Mouse (Mus musculus) cerebellum, adult 9-11 months (tissue): ENCODE results near the gene Afap1.

Experiments
- DNase-seq: peaks from one replicate; pipeline ENCODE4 v3.0.0; 2022

Afap1 gene

GRCm38 (mm10) chr5:35893093-35893804, at the start of gene Afap1:
Afap1 (plus strand) TSS chr5:35893319.
- DNase-seq = peak; percentile 99

DNA sequence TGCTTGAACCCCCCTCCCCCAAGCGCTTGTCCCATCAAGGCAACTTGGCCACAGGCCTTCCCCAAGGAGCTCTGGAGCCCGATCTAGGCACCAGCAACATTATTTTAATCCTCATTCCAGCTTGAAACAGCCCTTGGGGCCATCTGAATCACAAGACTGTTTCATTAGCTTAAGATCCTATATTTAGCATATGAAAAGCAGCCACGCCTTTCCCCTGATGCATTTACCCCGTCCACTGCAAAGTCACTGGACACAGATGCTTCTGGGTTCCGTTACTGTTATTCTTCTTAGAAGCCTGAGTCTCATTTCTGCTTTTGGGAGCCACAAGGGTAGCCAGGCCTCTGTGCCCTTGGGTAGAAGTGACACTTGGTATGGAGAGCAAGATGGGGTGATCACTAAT, 41.6 kb upstream of the Afap1 start:
- DNase-seq = no peak

- no peak for DNase-seq
Observed at GRCm38 (mm10) chr5:35853463-35853862, 39.7 kb upstream of the Afap1 start.

DNA sequence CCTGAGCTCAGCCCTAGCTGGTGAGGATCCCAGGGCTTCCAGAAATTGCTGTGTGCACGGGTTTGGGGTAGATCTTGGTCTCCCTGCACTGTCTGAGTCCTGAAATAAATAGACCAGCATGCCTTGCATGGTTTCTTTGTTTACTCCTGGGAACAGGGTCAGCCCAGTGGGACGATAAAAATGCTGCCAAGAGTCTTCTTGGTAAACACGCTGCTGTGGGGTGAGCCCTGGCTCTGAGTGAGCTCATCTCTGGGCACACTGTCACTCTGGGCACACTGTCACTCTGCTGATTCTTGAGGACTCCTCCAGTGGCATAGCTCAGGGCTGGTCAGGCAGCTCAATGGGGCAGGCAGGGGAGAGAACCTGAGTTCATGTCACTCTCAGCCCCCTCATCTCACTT, 36.9 kb upstream of the Afap1 start:
- peak; percentile 56 for DNase-seq

DNA sequence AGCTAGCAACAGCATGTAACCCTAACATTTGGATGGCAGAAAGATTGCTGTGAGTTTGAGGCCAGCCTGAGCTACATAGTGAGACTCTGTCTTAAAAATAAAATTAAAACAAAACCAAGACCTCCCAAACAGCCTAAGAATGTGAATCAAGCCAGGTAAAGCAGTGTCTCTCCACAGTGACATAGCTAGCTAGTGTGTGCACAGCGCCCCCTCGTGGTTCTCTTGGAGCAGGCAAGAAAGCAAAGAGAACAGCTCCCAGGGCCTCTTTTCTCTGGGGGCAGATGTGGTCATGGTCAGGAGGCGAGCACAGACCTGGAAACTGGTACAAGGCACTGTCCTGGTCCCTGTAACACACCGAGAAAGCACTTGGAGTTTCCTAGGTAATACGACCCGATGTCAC, 35.0 kb upstream of the Afap1 start:
- peak; percentile 43 for DNase-seq

DNA sequence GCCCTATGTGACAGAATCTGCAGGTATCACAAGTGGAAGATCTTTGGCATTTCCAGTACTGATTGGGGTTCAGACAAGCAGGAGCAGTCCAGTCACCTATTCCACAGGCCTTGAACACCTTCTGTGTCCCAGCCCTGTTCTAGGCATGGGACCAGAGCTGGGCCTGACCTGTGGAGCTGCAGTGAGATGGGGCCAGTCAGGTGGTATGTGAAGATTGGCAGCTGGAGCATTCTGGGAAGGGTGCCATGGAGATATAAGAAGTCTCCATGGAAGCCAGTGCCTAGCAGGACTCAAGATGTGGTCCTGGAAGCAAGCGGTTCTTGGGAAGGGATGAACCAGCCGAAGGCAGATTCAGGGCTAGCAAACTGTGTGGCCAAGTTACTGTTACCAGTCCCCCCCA, 31.7 kb upstream of the Afap1 start:
- no peak for DNase-seq

GRCm38 (mm10) chr5:35869973-35870372, 23.1 kb upstream of the Afap1 start:
- DNase-seq = no peak

- DNase-seq = peak; percentile 64
Observed at GRCm38 (mm10) chr5:35870408-35871012, 22.6 kb upstream of the Afap1 start.

DNA sequence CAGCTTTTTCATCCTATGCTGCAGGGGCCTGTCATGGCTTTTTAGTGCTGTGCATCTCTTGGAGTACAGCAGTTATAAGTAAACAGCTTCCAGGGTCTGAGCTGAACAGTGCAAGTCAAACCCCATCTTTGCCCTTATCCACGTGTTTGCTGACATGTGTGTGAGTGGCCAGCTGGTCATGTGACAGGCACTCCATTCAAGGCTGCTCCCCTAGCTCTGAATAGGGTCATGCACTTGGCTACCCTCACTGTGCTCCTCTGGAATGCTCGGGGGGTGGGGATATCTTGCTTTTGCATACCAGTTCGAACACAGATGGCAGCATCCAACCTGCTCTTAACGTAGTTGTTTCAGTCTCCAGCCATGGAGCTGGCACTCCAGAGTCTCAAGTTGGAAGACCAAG, 19.7 kb upstream of the Afap1 start:
- no peak for DNase-seq

GRCm38 (mm10) chr5:35876236-35876635, 16.9 kb upstream of the Afap1 start:
- no peak for DNase-seq

DNA sequence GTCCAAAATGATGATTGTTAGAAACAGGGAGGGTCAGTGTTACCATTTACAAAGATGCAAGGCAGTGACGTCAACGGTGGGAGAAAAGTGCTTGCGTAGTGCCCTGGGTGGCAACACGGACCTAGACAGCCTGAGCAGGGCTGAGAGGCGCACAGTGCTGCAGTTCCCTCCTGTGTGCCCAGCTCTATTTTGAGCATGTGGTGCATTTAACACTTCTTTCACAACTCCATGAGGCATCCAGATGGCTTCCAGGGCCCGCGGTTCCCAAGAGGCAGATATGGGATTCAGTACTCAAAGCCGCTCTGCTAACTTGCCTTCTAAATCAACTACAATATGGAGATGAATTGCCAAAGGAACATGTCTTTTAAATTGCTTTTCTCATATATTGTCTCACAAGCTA, 13.9 kb upstream of the Afap1 start:
- no peak for DNase-seq

- no peak for DNase-seq
Observed at GRCm38 (mm10) chr5:35882391-35882790, 10.7 kb upstream of the Afap1 start.

GRCm38 (mm10) chr5:35884262-35884661, 8.9 kb upstream of the Afap1 start:
- DNase-seq = no peak

DNA sequence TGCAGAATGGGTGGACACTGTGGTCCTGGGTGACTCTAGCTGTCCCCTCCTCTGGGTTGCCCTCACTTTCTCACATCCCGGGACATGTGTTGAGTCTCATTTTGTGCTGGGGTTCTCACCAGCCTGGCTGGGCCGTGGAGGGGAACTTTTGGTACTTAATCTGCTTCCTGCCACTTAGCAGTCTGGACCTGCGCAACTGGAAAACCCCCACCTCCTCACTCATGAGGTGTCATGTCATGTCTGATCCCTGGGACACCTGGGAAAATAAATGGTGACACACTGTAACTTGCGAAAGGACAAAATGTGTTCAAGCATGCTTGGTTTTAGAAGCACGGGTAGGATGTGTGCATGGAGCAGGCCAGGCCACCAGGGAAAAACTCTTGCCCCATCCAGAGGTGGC, 8.4 kb upstream of the Afap1 start:
- DNase-seq = no peak

DNA sequence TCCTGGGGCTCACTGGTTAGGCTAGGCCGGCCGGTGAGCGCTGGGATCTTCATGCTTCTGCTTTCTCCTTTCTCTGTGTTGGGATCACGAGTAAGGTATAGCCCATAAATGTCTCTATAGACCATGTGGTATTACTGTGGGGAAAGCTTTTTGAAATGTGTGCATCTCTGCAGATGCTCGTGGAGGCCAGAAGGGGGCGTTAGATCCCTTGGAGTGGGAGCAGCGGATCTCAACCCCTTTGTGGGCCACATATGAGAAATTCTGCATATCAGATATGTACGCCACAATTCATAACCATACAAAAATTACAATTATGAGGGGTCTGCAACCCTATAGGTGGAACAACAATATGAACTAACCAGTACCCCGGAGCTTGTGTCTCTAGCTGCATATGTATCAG, 4.2 kb upstream of the Afap1 start:
- no peak for DNase-seq

DNA sequence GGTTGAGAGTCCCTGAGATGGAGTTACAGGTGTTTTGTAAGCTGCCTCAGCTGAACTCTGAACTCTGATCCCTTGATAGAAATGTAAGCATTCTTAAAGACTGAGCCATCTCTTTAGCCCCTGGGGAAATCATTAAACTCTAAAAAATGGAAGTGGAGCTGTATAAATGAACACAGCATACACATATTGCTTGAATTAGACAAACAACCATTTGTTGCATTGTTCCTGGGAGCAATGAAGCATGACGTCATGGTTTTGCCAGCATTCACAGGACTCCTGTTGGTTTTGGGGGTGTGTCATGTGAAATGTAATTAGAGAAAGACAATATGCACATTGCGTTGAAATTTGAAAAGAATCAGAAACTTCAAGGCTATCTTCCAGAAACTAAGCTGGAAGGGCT, 3.5 kb upstream of the Afap1 start:
- DNase-seq = no peak

DNA sequence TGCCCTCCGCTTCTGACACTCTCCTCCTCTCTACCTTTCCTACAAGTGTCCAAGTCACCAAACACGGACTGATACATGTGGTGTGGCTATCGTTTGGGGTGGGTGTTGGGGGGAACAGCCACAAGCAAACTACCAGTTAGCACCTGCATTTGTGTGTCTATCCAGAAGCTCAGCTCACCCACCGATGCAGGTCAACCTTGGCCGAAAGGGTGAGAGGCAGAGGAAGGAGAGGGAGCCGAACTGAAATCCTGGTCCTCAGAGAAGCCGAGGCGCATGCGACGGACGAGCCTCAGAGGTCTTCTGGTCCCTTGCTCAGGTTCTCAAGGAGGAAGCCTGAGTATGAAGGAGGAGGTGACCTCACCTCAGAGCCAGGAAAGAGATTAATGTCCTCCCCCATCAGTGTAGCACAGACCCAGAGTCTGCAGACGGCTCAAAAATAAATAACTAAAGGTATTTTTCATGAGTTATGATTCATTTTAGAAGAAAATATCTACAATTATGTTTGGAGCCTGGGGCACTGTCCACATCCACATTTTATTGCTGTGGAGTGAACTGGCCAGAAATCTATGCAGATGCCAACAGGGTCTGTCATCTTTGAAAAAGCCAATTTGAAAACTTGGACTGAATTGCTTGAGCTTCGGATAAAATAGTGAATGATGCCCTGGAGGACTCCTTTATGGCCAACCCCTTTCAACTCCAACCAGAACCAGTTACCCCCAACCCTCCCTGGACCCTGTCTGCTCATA, 2.0 kb upstream of the Afap1 start:
- DNase-seq = no peak

- DNase-seq = no peak
Observed at GRCm38 (mm10) chr5:35892363-35892762, 756 bp upstream of the Afap1 start.

DNA sequence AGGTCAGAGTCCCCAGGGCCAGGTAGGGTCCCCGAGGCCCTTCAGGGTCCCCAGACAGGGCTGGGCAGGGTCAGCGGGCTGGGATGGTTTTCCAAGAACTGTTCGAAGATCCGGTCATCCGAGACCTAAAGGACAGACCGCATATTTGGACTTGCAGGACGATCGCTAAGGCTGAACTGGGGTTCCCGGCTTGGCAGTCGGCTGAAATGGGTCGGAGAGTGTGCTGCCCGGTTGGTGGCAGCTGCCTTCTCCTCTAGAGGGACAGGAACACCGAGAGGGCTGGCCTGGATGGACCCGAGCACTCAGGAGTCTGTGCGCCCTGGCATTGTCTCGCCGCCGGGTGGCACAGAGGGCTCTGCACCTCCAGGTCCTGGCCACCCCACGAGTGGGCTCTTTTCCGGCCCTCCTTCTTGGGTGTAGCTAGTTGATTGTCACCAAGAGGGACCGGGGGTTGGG, 714 bp downstream of the Afap1 start:
- DNase-seq = peak; percentile 76

DNA sequence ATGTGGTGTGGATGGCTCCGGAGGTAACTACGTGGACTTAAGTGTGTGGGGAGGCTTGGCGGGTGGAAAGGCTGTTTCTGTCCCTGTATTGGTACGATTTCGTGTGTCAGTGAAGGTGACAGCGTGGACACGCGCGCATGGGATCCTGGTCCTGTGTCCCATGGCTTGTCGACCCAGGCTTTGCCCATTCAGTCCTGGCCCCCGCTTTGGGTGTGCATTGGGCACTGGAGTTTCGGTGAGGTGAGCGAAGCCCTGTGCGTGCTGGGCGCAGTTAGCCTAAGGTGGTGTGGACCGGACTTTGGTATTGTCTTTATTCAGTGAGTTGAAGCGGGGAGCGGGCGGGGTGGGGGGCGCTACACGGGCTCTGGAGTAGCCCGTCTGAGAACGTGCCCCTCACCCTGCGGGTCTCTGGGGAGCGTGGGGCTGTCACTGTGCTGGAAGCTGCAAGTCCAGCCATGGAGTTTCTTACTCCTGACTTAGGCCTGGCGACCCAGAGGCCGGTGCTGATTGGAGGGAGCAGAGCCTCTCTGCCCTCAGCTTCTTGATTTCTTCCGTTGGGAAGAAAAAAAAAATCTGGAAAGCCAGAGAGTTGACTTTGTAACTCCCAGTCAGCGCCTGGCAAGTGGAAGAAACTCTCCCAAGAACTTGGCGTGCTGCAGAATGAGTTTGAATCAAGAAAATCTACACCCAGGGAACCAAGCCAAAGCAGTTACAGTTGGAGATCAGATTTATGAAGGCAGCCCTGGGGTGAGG, 1.4 kb downstream of the Afap1 start:
- peak; percentile 47 for DNase-seq

DNA sequence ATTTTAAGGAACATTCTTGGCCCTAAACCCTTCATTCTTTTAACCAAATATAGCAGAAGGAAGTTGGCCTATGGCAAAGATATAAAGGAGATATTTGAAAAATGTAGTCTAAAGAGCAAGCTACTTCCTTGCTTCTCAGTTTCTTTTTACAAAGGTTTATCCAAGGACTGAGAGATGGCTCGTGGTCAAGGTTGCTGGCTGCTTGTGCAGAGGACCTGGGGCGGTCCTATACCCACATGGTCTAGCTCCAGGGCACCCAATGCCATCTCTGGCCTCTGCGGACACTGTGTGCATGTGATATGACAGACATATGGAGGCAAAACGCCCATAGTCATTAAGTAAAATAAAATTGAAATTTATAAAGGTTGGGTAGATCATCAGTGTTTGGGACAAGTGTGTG, 2.8 kb downstream of the Afap1 start:
- DNase-seq = no peak

- DNase-seq = no peak
Observed at GRCm38 (mm10) chr5:35896556-35896955, 3.4 kb downstream of the Afap1 start.

DNA sequence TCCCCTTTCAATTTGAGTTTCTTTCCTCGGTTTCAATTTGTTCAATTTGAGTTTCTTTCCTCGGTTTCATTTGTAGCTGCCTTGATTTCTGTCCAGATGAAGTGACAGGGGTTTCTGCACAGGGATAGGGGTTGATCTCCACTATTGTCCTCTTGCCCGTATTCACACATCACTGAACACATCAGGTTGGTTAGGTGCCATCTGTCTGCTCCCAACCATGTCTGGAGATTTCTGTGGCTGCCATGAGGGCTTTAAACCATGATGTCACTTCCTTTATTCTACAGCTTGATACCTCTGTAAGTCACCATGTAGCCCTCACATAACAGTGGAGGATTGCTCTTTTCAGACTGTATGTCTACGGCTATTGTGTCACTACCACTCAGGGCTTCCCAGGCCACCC, 4.0 kb downstream of the Afap1 start:
- no peak for DNase-seq
